Mouse (Mus musculus) stomach, embryonic 14.5 days (tissue): ENCODE data around the gene Daam2. TPM values are rescaled to one million over a fixed set of nuclear protein-coding genes. Genes with fewer than 3 reads are reported as not detected.

Source experiments
- polyA plus RNA-seq: library from polyadenylated mRNA; unstranded; fragments of >200 nt; fragmentation: Nextera tagmentation; extraction: Ambion mirVana; gene quantifications from 2 replicates; pipeline ENCODE4 v1.2.1, GENCODE M21; 2014

The Daam2 gene
- polyA plus RNA-seq, 1 experiment from 2014 or later: 12.5 TPM

Other genes starting within 250 kb of the Daam2 start
- gene Mocs1, start 136.0 kb downstream of the Daam2 start, polyA plus RNA-seq: 9.9 and 10.7 TPM in 2 replicates
- 2.1 and 2.7 TPM in 2 replicates for gene Kif6, start 50.8 kb upstream of the Daam2 start, polyA plus RNA-seq